Mouse (Mus musculus): ENCODE results near the gene Vegfa.
"Not testable (repeated sequence)": the region's sequence is repeated elsewhere in the genome, so short reads cannot be mapped to it uniquely, and the experiment has no call there.

The Vegfa gene

DNA sequence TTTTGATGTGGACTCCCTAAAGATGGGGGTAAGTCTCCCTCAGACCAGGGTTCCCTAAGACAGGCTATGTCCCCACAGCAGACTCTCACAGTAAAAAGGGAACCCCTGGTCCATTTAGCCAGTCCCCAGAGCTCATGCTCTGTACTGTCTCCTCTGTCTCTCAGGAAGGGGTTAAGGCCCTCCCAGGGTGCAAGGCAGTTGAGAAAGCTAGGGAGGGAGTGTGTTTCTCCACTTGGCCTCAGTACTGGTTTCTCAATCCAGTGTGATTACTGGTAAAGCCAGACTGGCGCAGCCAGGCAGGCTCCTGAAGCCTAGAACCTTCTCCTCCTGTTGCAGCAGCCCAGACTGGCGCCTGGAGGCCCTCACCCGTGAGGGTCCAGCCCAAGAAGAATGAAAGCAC is 26.7 kb downstream of the Vegfa start:
- ATAC-seq (ENCODE audit: insufficient number of reproducible peaks, low FRiP score, low TSS enrichment), result no peak

DNA sequence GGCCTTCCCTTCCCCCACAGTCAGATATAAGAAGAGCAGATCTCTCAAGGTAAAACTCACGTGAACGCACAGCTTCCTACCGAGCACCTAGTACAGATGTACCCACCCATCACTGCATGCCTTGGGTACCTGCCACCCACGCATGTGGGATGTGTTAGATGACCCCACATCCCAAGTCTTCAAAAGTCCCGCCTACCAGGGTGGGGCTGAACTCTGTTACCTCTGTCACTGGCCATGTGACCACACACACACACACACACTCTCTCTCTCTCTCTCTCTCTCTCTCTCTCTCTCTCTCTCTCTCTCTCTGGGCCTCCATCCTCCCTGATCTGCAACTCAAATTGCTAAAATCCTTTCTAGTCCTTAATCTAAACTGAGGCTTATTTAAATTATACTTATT is 27.7 kb downstream of the Vegfa start:
- ATAC-seq (ENCODE audit: insufficient number of reproducible peaks, low FRiP score, low TSS enrichment), result no peak

DNA sequence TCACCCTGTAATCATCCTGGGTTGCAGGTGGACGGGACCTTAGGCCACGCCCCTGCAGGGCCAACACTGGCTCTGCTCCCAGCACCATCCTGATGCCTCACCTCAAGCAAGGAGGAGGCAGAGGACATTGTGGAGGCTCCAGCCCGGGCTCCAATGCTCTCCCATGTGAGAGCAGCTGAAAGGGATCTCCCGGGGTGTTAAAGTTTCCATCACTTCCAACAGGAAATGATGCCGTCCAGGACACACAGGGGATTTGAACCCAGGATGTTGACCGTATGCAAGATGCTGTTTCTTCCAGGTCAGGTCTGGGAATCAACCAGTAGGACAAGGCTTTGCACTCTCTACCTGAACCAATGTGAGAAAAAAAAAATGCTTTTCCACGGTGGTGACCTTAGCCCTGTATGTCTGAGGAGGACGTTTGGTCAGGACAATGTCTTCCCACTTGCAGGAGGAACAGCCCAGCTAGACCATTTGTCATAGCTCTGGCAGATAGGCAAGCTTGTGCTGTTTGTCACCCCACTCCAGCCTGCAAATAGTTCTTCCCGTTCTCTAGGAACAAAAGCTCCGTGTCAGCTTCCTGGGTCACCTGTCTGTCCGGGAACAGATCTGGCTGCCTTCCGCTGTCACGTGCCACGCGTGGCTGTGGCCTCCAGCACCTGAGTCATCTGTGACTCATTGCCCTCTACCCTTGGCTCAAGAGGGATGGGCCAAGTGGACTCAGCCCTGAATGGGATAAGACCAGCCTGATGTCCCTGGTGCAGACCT is 28.3 kb downstream of the Vegfa start:
- no peak for ATAC-seq (ENCODE audit: insufficient number of reproducible peaks, low FRiP score, low TSS enrichment)

DNA sequence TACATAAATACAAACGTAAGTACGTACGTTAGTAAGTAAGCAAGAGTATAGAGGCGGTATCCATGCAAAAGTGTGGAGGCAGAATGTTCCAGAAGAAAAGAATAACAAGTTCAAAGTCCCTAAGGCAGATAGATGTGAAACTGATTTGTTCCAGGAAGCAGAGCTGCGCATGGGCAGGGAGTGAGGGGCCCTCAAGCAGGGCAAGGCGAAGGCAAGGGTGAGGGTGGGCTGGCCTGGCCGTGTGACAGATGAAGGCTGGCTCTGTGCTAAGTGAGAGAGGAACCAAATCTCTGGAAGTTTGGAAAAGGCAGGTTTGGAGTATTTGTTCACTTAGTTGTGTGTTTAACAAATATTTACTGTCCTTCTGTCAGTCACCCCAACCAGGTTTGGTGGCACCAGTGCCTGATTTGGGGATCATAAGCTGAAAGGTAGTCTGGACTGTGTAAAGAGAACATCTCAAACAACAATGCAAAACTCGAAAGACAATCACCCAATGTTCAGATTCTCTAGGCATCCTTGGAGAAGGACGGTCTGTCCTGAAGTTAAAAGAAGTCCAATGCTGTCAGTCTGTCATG is 32.7 kb downstream of the Vegfa start:
- no peak for ATAC-seq (ENCODE audit: insufficient number of reproducible peaks, low FRiP score, low TSS enrichment)

DNA sequence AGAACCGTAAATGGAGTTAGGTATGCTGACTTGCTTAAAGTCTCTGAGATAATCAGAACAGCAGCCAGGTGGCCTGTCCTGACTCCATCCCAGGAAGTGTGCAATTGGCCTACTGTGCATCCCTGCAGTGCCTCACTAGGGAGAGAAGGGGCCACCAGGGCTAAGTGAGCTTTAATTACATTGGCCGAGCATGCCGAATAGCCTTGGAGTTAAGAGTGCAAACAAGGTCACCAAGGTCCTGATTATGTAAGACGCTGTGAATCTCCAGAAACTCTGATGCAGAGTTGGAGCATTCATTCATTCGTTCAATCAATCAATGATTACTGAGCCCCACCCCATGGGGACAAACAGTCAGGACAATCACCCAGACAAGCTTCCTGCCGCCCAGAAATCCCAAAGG is 33.8 kb downstream of the Vegfa start:
- ATAC-seq (ENCODE audit: insufficient number of reproducible peaks, low FRiP score, low TSS enrichment), result no peak

DNA sequence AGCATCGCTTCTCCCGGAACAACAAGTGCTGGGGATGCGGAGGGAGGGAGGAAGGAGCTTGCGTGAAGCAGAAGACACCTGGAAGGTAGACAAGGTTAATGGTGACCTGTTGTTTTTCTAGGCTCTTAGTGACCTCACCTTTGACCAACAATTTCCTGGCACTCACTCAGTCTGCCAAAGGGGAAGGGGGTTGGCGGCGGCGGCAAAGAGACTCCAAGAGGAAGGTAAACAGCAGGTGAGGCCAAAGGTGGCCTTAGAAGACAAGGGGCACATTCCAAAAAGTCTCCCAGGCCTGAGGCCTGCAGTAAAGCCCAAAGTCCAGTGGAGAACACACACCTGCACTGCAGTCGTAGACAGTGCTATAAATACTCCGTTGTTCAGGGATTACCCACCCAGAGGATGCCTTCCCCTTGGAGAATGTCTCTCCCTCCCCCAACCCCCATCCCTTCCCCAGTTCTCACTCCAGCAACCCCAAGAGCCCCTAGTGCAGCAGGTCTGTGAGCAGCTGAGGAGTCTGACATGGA is 35.2 kb downstream of the Vegfa start:
- ATAC-seq (ENCODE audit: insufficient number of reproducible peaks, low FRiP score, low TSS enrichment), result no peak

DNA sequence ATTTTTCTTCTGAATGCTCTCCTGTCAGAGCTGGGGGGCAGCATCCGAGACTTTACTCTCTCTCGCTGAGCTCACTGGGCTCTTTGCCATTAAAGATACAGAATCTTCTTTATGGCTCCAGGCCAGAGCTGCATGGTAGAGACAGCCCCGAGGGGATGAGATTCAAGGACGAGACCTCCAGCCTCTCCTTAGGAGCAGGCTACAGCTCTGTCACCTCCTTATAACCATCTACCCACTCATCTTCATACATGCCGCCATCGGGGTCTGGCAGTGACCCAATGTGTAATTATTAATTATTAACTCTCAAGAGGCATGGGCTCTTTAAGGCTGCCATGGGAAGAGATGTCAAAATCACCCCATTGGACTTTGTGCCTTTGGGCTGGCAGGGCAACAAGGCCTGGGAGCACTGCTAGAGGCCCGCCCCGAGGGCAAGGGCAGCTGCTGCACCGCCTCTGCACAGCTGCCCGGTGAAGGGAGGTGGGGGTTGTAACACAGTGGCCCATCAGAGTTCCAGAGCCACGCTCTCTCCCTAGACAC is 37.8 kb downstream of the Vegfa start:
- no peak for ATAC-seq (ENCODE audit: insufficient number of reproducible peaks, low FRiP score, low TSS enrichment)

DNA sequence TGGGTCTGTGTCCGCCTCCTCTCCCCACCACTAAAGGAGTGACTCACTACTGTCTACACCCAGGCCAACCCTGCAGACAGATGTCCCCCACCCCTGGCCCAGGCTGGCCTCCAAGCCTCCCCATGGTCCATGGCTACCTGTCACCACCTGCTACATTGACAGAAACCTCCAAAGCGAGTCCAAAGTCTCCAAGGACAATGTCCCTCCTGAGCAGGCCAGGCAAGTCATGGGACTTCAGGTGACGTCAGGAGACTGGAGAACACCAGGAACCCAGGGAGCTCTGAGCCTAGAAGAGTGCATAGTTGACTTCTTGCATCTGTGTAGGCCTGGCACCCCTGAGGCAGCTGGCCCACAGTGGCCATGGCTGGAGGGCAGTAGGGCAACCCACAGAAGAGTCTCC is 45.3 kb downstream of the Vegfa start:
- ATAC-seq (ENCODE audit: insufficient number of reproducible peaks, low FRiP score, low TSS enrichment), result no peak

DNA sequence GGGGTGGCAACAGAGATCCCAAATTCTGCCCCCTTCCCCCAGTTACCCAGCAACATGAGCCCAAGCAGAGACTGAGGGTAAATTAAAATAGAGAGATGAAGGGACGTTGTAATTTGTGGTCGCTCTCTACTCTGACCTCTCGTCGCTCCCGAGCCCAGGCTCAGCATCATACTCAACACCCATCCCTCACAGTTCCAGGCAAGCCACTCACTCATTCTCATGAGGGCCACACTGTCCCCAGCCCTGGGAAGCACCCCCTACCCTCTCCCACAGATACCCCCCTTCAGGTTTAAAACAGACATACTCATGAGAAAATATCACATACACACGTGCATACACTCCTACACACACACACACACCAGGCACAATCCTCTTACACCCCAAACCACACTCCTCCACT is 45.8 kb downstream of the Vegfa start:
- no peak for ATAC-seq (ENCODE audit: insufficient number of reproducible peaks, low FRiP score, low TSS enrichment)

DNA sequence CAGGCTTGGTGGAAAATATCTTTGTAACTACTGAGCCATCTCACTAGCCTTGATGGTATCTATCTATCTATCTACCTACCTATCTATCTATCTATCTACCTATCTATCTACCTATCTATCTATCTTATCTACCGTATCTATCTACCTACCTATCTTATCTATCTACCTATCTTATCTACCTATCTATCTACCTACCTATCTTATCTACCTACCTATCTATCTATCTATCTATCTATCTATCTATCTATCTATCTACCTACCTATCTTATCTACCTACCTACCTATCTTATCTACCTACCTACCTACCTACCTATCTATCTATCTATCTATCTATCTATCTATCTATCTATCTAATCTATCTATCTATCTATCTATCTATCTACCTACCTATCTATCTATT is 49.0 kb downstream of the Vegfa start:
- not testable (repeated sequence) for ATAC-seq (ENCODE audit: insufficient number of reproducible peaks, low FRiP score, low TSS enrichment)

DNA sequence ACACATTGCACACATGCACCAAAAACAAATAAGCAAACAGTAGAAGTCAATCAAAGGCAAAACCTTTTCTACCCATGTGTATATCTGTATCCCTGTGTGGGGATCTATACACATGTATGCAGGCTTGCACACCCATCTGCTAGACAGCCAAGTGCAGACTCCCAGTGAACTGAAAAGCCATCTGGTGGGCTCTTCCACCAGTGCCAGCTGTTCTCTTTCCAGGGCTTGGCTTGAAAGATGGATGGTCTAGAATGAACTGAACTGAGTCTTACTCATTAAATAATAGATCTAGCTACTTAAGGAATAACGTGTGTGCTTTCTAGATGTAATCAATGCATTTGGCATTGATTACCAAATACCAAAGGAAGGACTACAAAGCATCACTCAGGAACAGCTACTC is 50.3 kb downstream of the Vegfa start:
- no peak for ATAC-seq (ENCODE audit: insufficient number of reproducible peaks, low FRiP score, low TSS enrichment)

DNA sequence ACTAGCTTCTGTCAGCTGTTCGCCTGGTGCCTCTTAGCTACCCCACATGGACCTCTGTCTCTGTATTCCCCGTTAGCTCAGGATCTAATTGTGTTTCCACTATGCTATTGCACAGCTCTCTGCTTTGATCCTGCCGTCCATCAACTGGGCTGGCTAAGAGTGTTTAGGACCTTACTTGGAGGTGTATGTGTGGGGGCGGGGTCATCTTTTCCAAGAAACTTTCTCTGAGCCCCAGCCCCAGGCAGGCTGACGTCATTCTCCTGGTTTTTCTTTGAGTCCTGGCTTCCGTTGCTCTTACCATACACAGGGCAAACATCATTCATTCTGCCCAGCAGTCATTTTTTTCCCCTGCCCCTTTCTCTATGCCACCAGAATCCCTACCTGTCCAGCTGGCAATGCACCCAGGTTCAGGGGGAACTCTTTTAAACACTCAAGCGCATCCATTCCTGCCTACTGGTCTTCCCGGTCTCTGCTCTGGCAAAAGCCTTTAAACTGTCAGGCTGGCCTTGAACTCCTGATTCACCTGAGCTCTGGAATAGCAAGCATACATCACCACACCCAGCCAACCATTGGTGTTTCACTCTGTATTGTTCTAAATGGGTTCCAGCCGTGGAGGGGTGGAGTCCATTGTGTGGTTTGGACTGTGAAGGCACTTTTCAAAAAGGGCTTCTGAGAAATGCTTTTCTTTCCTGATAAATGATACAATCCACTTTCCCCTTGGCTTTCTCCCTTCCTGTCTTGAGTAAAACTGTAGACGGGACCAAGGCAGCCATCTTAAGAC is 53.0 kb downstream of the Vegfa start:
- no peak for ATAC-seq (ENCODE audit: insufficient number of reproducible peaks, low FRiP score, low TSS enrichment)

DNA sequence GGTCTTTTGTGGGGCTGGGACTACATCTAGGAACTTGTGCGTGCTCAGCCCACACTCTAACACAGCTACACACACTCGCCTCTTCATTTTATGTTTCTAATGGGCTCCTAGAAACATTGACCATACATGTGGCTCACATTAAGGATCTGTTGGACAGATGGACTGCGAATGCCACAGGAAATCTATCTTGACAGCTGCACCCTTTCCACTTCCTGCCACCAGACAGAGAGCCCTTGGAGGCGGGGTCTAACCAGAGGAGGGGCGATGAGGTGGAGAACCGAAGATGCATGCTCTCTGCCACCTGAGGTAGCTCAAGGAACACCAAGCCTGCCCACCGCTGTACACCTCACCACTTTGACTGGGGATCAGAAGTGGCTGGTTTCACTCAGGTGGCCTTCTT is 57.7 kb downstream of the Vegfa start:
- ATAC-seq (ENCODE audit: insufficient number of reproducible peaks, low FRiP score, low TSS enrichment), result no peak

DNA sequence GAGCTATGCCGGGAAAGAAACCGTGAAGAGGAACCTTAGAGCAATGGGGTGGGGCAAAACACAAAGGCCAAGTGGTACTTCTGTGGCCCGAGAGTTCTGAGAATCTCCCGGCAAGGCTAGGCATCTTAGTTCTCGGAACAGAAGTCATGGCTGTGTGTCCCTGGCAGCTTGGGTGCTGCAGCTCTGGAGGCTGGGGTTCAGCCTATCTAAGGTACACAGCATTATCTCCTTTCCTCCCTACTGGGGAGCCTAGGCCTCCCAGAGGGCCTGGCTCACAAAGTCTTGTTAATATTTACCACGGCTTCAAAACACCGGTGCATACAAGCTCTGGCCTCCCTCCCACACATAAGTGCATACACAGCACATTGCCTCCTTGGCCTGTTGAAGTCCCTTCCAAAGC is 59.0 kb downstream of the Vegfa start:
- no peak for ATAC-seq (ENCODE audit: insufficient number of reproducible peaks, low FRiP score, low TSS enrichment)

DNA sequence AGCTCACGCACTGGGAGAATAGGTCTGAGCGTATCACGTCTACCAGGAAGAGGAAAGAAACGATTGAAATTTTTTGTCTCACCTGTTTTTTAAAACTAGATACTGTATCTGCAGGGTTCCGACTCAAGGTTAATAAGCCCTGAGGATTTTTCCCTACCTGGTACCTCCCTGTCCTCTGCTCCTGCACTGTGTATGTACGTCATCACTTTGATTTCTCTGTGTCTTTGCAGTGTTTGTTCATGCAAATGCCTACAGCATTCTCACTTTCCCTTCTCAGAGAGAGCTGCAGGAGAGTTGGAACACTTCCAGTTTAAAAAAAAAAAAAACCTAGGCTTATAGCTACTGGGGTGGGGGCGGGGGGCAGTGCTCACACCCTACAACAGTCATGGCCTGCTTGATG is 59.8 kb downstream of the Vegfa start:
- ATAC-seq (ENCODE audit: insufficient number of reproducible peaks, low FRiP score, low TSS enrichment), result no peak

DNA sequence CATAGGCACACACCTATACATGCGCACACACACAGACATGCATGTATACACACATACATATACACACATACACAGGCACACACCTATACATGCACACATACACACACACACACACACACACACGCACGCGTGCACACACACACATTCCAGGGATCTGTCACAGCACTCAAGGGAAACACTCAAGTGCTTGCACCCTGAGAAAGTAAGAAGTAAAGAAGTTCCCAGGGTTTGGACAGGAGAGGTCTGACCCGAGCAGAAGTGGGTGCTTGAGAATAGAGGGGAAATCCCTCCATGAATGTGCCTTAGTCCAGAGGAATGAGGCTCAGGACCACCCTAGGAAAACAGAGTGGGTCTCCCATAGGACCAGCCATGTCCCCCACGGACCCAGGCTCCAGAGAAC is 60.4 kb downstream of the Vegfa start:
- no peak for ATAC-seq (ENCODE audit: insufficient number of reproducible peaks, low FRiP score, low TSS enrichment)

DNA sequence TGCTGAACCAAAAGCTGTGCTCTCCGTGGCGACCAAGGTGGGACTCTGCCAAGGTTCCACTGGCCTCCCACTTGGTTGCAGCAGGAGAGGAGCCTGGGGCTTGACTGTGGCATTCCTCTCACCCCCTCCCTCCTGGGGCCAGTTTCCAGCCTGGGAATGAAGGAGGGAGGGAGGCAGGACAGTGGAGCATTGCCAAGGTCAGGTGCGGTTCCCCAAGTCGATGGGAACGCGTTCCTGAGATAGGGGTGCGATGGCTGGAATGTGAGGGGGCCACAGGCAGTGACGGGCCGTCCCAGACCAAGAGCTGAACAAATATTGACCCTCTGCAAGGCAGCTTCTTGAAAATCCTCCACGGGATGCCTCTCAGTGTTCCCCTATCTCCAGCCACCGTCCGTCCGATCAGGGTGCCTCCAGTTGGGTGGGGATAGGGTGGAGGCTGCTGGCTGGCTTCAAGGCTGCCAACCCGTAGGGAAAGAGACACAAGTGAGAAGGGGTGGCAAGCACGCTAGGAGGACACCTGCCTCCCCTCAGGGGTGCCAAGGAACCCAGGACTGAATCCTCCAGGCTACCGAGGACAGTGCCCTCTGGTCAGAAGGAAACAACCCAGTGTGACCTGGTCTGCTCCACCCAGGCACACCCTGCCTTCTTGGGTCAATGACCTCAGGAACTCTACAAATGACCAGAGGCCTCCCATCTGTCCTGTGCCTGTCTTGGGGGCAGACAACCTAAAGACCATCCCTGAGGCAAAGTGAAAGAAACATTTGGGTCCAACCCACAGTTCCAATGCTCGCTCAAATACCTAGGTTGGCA is 61.2 kb downstream of the Vegfa start:
- no peak for ATAC-seq (ENCODE audit: insufficient number of reproducible peaks, low FRiP score, low TSS enrichment)

DNA sequence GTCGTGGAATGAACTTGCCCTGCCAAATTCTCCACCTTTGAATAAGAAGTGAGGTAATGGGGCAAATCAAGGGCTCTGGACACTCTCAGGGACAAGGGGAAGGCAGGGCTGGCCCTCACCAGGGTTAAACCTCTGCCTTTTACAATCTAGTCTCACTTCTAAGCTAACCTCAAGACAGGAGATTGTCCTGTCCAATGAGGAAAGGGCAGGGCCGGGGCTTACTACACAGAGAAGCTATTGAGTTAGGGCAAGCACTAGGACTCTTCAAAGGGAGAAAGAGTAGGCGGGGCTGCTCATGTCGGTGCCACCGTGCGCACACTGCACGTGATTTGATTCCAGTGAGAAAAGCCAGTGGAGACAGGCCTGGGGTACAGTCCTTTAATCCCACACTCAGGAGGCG is 62.6 kb downstream of the Vegfa start:
- ATAC-seq (ENCODE audit: insufficient number of reproducible peaks, low FRiP score, low TSS enrichment), result no peak

DNA sequence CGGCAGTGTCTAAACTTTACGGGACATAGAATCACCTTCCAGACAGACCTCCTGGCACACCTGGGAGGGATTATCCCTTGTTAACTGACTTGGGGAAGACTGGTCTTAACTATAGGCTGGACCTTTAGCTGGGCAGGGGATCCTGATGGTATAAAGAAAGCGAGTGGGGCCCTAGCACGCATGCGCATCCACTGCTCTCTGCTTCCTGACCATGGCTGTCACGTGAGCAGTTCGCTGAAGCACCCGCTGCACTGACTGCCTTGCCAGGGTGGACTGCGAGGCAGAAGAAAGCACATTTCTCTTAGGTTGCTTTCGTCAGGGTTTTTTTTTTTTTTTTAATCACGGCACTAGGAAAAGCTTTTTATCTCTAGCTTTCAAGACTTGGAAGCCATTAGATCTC is 63.8 kb downstream of the Vegfa start:
- no peak for ATAC-seq (ENCODE audit: insufficient number of reproducible peaks, low FRiP score, low TSS enrichment)

All from cerebellum, adult (tissue).